Mouse (Mus musculus) hindbrain, embryonic 16.5 days (tissue): ENCODE data around the gene Hemk1. TPM values are rescaled to one million over a fixed set of nuclear protein-coding genes. Genes with fewer than 3 reads are reported as not detected.

ENCODE experiments used
- ATAC-seq: fragments of 200-750 bp; cut with Nextera tagmentation; 2 replicates; pipeline ENCODE4 v1.8.0; 2017; ENCODE audit warnings: moderate TSS enrichment, moderate library complexity
- H3K27ac ChIP-seq: fragments of 300-500 bp; sonication (generic); 2 replicates; pipeline ENCODE4 v1.5.1; 2014; ENCODE audit warnings: low read depth, mild to moderate bottlenecking, control low read depth, low read length, moderate library complexity
- H3K27me3 ChIP-seq: fragments of 300-500 bp; sonication (generic); replicated peaks from 2 replicates; pipeline ENCODE4 v1.6.1; 2014; ENCODE audit warnings: low read length; ENCODE audit not compliant: control insufficient read depth, insufficient read depth
- H3K36me3 ChIP-seq: fragments of 300-500 bp; sonication (generic); 2 replicates; pipeline ENCODE4 v1.6.1; 2014; ENCODE audit warnings: mild to moderate bottlenecking, low read length, moderate library complexity, mixed read lengths; ENCODE audit not compliant: control insufficient read depth, insufficient read depth
- H3K4me1 ChIP-seq: fragments of 300-500 bp; sonication (generic); 2 replicates; pipeline ENCODE4 v1.6.1; 2014; ENCODE audit warnings: low read depth, low read length; ENCODE audit not compliant: control insufficient read depth, insufficient read depth
- H3K4me2 ChIP-seq: fragments of 300-500 bp; sonication (generic); 2 replicates; pipeline ENCODE4 v1.6.1; 2014; ENCODE audit warnings: mild to moderate bottlenecking, low read length, control low read depth, moderate library complexity
- H3K4me3 ChIP-seq: fragments of 300-500 bp; sonication (generic); 2 replicates; pipeline ENCODE4 v1.5.1; 2014; ENCODE audit warnings: mild to moderate bottlenecking, low read length, control low read depth, moderate library complexity
- H3K9ac ChIP-seq: fragments of 300-500 bp; sonication (generic); 2 replicates; pipeline ENCODE4 v1.6.1; 2014; ENCODE audit warnings: low read depth, mild to moderate bottlenecking, control low read depth, low read length, moderate library complexity
- H3K9me3 ChIP-seq: fragments of 300-500 bp; sonication (generic); 2 replicates; pipeline ENCODE4 v1.6.1; 2014; ENCODE audit warnings: mild to moderate bottlenecking, low read length, moderate library complexity; ENCODE audit not compliant: control insufficient read depth
- WGBS: fragments of 180-500 bp; shearing (Covaris S2); extraction: QIAGEN DNeasy Blood & Tissue Kit; methylation state at CpG from one replicate; pipeline ENCODE4 v1.1.7; 2014; 5-methylcytosine and 5-hydroxymethylcytosine counted together
- polyA plus RNA-seq: library from polyadenylated mRNA; unstranded; fragments of >200 nt; fragmentation: Nextera tagmentation; extraction: Ambion mirVana; gene quantifications from 2 replicates; pipeline ENCODE4 v1.2.1, GENCODE M21; 2015

Gene Hemk1
- polyA plus RNA-seq, 1 experiment from 2014 or later = 17.5 TPM

- no peak for ATAC-seq
- Histone ChIP-seq H3K36me3 (peaks cover 3% of the 10 kb centered on the region; the same call in 1 of the 2 replicates), H3K9ac (no peak overlapping the region), H3K27ac (no peak overlapping the region), H3K4me2 (no peak overlapping the region), H3K4me3 (no peak overlapping the region), H3K4me1 (peaks cover 8% of the 10 kb centered on the region), H3K9me3 (no peaks in the 10 kb centered on the region), H3K27me3 (no peaks in the 10 kb centered on the region)
- WGBS = 84% methylated on average over 4 of the region's 4 CpGs
These were observed 42.5 kb downstream of the Hemk1 start for GRCm38 (mm10) chr9:107295616-107296015.

GRCm38 (mm10) chr9:107294249-107294648 is 43.9 kb downstream of the Hemk1 start:
- Histone ChIP-seq H3K36me3 (no peaks in the 10 kb centered on the region), H3K9me3 (no peaks in the 10 kb centered on the region), H3K4me3 (no peak overlapping the region), H3K9ac (no peak overlapping the region), H3K4me2 (no peak overlapping the region), H3K4me1 (peaks cover 16% of the 10 kb centered on the region), H3K27me3 (0 out of 2 replicates have a peak, but pooled peaks cover under 1% of the 10 kb centered on the region), H3K27ac (no peak overlapping the region)
- WGBS = 6% methylated on average over 6 of the region's 6 CpGs
- no peak for ATAC-seq

GRCm38 (mm10) chr9:107290897-107291296 is 47.3 kb downstream of the Hemk1 start:
- ATAC-seq = peak; percentile 39; the same call in 1 of the 2 replicates
- H3K36me3 ChIP-seq = no peaks in the 10 kb centered on the region
- no peak overlapping the region for H3K27ac ChIP-seq
- peaks cover 10% of the 10 kb centered on the region; the same call in 1 of the 2 replicates for H3K4me1 ChIP-seq
- no peak overlapping the region for H3K4me2 ChIP-seq
- H3K9me3 ChIP-seq = no peaks in the 10 kb centered on the region
- H3K9ac ChIP-seq = no peak overlapping the region
- 0 out of 2 replicates have a peak, but pooled peaks cover 3% of the 10 kb centered on the region for H3K27me3 ChIP-seq
- 33% methylated on average over 10 of the region's 10 CpGs for WGBS
- no peak overlapping the region for H3K4me3 ChIP-seq

DNA sequence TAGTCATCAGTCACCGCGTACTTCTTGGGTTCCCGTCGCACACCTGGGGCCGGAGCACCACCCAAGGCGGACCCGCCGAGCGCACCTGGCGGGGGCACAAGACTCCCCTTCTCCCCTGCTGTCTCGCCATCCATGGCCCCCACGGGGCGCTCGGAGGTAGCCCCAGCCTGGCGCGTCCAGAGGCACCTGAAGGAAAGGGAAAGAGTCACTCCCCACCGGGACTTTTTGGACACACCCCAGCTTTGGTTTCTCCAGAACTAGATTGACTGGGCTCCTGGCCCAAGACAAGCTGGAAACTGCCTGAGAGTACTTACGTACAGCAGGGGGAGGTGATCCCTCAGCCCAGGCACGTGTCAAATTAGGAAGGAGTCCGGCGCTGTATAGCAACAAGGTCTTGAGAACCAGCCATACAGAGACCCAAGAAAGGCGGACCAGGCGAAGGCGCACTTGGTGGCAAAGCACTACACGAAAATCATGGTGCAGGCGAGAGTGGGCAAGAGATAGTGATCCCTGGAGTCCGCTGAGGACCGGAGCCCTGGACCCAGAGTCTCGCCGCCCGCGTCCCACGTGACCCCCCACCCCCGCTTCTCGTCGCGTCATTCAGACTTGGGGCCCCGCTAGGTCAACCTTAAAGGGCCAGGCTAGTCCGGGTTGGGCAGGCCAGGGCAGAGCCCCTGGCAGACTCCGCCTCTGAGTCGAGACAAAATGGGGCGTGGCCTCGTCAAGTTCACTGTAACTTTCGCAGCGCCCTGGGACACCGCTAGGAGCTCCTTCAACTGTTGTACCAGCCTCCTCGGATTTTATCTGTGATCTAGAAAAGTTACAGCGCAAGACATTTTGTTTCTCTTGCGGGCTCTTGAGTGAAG is 48.7 kb downstream of the Hemk1 start, which contains the start of gene Mapkapk3:
Gene Mapkapk3, minus strand, starts transcription at position 667 of the 866 bp plus-strand sequence.
- H3K27ac ChIP-seq = no peak within 1 kb of the TSS
- H3K4me1 ChIP-seq = peaks cover 10% of the 10 kb centered on the region; the same call in 1 of the 2 replicates
- H3K9me3 ChIP-seq = no peaks in the 10 kb centered on the region
- H3K4me3 ChIP-seq = peak within 1 kb of the TSS; percentile 42
- peak; percentile 77 for ATAC-seq
- H3K27me3 ChIP-seq = 0 out of 2 replicates have a peak, but pooled peaks cover 3% of the 10 kb centered on the region
- H3K9ac ChIP-seq = peak within 1 kb of the TSS; percentile 55
- WGBS = 4% methylated on average over 46 of the region's 49 CpGs
- peak within 1 kb of the TSS; percentile 60 for H3K4me2 ChIP-seq
- H3K36me3 ChIP-seq = no peaks in the 10 kb centered on the region

DNA sequence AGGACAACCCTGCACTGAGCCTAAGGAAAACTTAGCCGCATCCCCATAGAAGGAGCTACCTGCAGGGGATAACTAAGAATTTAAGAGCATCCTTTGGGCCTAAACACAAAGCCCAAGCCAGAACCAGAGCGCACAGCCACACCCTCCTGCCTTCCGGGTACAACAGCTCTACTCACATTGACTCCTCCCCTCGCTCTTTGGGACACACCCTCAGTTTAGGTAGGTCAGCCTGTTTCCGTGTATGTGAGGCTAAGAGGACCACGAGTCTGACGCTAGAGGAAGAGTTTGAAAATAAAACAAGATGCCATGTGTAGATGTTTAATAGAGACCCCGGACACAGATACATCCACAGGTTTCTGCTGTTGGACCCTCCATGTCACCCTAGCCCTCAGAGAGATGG is 49.4 kb downstream of the Hemk1 start:
- WGBS = 33% methylated on average over 8 of the region's 8 CpGs
- peaks cover 10% of the 10 kb centered on the region; the same call in 1 of the 2 replicates for H3K4me1 ChIP-seq
- H3K27me3 ChIP-seq = 0 out of 2 replicates have a peak, but pooled peaks cover 3% of the 10 kb centered on the region
- no peak overlapping the region for H3K27ac ChIP-seq
- no peak overlapping the region for H3K9ac ChIP-seq
- H3K36me3 ChIP-seq = no peaks in the 10 kb centered on the region
- H3K4me2 ChIP-seq = peak overlapping the region; percentile 60
- H3K9me3 ChIP-seq = no peaks in the 10 kb centered on the region
- ATAC-seq = no peak
- no peak overlapping the region for H3K4me3 ChIP-seq

DNA sequence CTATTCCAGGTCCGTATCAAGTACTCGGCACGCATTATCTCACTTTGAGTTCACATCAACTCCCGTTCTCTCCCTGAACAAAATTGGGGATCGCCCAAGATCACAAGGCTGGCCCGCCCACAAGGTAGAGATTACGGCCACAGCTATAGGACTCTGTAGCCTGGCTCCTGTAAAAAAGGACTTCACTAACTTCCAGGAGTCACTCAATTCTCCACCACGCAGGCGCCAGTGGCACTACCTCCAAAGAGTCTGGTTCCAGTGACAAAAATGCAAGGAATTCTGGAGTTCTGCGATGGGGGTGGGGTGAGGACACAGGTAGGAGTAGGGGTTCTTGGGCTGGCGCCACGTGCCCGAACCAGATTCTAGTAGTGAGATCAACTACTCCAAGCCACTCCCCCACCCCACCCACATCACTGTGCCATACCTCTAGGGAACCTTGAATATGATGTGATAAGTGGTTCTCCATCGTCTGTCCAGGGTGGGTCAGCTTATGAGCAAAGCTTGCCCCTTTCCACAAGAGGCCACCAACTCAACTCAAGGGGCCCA is 50.0 kb downstream of the Hemk1 start:
- Histone ChIP-seq H3K27ac (no peak overlapping the region), H3K27me3 (0 out of 2 replicates have a peak, but pooled peaks cover 3% of the 10 kb centered on the region), H3K9ac (no peak overlapping the region), H3K36me3 (no peaks in the 10 kb centered on the region), H3K4me3 (no peak overlapping the region), H3K9me3 (no peaks in the 10 kb centered on the region), H3K4me2 (no peak overlapping the region), H3K4me1 (peaks cover 10% of the 10 kb centered on the region; the same call in 1 of the 2 replicates)
- no peak for ATAC-seq
- 92% methylated on average over 14 of the region's 14 CpGs for WGBS

GRCm38 (mm10) chr9:107287294-107287693 is 50.9 kb downstream of the Hemk1 start:
- no peaks in the 10 kb centered on the region for H3K36me3 ChIP-seq
- H3K9ac ChIP-seq = no peak overlapping the region
- H3K4me2 ChIP-seq = no peak overlapping the region
- no peak overlapping the region for H3K4me3 ChIP-seq
- WGBS = 69% methylated on average over 2 of the region's 2 CpGs
- no peaks in the 10 kb centered on the region for H3K9me3 ChIP-seq
- H3K4me1 ChIP-seq = peaks cover 10% of the 10 kb centered on the region; the same call in 1 of the 2 replicates
- H3K27ac ChIP-seq = no peak overlapping the region
- H3K27me3 ChIP-seq = 0 out of 2 replicates have a peak, but pooled peaks cover 3% of the 10 kb centered on the region
- no peak for ATAC-seq

DNA sequence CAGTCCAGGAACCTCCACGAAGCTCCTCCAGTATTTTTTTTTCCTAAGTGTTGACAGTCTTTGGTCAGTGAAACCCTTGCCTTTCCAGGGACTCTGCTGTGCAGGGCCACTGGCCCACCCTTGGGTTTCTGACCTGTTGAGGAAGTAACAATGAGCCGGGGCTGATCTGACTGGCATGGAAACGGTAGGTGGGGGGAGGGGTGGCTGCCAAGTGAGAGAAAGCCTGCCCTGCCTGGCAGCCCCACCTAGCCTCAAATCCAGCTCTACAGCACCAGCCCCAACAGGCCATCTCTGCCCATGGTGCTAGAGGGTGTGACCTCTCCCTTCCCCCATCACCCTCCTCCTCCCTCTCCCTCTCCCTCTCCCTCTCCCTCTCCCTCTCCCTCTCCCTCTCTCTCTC is 53.1 kb downstream of the Hemk1 start:
- Histone ChIP-seq H3K9ac (no peak overlapping the region), H3K36me3 (no peaks in the 10 kb centered on the region), H3K4me3 (no peak overlapping the region), H3K27me3 (0 out of 2 replicates have a peak, but pooled peaks cover 3% of the 10 kb centered on the region), H3K9me3 (no peaks in the 10 kb centered on the region), H3K27ac (no peak overlapping the region), H3K4me1 (peaks cover 13% of the 10 kb centered on the region; the same call in 1 of the 2 replicates), H3K4me2 (no peak overlapping the region)
- no peak for ATAC-seq
- 18% methylated on average over 3 of the region's 3 CpGs for WGBS

GRCm38 (mm10) chr9:107282951-107283350 is 55.2 kb downstream of the Hemk1 start:
- Histone ChIP-seq H3K27me3 (no peaks in the 10 kb centered on the region), H3K4me1 (peaks cover 22% of the 10 kb centered on the region), H3K4me2 (no peak overlapping the region), H3K36me3 (no peaks in the 10 kb centered on the region), H3K9ac (no peak overlapping the region), H3K9me3 (no peaks in the 10 kb centered on the region), H3K27ac (no peak overlapping the region), H3K4me3 (no peak overlapping the region)
- no peak for ATAC-seq
- whole genome bisulfite sequencing = 92% methylated on average over 9 of the region's 9 CpGs
